Mouse (Mus musculus) cerebellum, adult 11-12 months (tissue): ENCODE measurements around the gene Rab6b.

Source experiments
- DNase-seq: peaks from one replicate; pipeline ENCODE4 v3.0.0; 2022

Gene Rab6b

DNA sequence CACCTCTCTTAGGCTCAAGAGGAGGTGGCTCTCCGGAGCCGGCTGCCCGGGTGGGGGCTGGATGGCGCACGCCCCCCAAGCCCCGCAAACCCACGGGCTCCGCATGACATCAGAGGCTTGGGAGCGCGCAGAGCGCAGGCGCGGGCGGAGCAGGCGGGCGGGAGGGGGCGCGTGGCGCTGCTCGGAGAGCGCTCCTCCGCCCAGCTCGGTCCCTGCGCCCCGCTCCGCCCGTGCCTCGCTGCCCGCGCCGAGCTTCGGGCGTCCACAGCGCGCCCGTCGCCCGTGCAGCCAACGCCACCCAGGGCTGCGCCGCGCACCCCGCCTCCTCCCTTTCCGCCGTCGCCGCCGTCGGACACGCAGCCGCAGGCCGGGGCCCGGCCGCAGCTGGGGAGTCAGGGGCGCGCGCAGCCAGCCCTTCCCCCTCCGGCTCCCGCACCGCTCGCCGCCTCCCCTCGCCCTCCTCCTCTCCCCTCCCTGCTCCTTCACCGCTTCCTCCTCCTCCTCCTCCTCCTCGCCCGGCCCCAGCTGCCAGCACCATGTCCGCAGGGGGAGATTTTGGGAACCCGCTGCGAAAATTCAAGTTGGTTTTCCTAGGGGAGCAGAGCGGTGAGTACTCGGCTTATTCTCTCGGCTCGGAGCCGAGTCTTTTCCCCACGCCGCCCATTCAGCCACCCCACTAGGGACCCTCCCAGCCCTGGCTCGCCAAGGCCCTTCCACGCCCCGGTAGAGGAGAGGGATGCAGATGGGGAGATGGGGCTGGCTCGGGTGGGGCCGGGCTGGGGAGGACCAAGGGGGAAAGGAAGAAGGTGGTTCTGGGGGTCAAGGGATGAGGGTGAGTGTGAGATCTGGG is at the start of gene Rab6b:
Rab6b (plus strand) TSS at position 167 of the 850 bp plus-strand sequence.
- peak; percentile 90 for DNase-seq

DNA sequence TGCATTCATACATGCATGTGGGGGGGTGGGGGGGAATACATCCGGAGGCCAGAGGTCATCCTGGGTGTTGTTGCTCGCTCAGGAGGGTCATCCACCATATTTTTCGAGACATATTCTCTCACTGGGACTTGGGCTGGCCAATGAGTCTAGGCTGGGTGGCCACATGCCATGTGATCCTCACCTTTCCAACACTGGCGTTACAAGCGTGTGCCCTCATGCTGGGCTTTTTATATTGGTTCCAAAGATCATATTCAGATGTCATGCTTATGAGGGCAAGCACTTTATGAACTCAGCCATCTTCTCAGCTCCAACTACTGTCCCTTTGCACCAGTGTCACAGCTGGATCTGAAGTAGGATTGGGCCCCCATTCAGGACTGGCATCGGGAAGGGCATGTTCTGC is 48.0 kb upstream of the Rab6b start:
- DNase-seq = no peak

- peak; percentile 28 for DNase-seq
Observed at GRCm38 (mm10) chr9:103066845-103067244, 44.7 kb upstream of the Rab6b start.

DNA sequence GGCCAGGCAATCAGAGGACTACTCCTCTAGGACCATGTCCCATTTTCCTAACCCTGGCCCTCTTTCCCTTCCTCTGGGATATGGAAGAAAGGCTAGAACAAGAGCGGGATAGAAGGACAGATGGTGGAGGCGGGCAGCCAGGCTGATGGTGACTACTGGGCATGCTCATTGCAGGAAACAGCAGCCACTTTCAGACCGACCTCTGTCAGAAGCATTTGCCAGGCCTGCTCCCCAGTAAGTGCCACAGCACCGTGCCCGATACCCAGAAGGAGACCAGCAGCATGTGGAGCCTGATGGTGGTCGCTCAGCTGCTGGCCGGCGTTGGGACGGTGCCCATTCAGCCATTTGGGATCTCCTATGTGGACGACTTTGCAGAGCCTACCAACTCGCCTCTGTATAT is 43.9 kb upstream of the Rab6b start:
- peak; percentile 73 for DNase-seq

- peak; percentile 80 for DNase-seq
Observed at GRCm38 (mm10) chr9:103068769-103069168, 42.8 kb upstream of the Rab6b start.

DNA sequence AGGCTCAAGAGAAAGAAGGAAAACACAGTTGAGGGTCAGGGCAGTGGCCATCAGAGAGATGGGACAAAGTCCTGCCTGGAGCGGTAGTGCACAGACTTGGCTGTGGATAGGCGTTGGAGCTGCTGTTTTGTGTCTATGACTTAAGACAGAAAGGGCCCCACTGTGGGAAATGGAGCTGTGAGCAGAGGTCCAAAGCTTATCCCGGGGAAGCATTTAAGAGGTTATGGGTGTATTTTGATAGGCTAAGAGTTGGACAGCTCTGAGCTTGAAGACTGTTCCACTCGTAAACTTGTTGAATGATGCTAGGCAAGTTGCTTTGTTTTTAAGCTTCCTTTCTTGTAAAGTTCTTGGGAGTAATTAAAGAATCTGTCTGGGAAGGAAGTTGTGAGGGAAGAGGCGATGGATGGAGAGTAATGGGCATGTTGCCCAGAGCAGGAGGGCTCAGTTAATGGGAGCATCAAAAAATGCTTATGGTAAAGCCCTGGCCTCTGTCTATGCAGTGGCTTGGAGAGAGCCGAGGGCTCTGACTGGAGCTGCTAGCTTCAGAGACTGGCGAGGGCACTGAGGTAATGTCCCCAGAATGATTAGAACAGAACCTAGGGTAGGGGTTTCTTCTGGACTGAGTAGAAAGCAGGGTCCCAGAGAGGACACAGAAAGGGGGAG is 39.9 kb upstream of the Rab6b start:
- DNase-seq = no peak

DNA sequence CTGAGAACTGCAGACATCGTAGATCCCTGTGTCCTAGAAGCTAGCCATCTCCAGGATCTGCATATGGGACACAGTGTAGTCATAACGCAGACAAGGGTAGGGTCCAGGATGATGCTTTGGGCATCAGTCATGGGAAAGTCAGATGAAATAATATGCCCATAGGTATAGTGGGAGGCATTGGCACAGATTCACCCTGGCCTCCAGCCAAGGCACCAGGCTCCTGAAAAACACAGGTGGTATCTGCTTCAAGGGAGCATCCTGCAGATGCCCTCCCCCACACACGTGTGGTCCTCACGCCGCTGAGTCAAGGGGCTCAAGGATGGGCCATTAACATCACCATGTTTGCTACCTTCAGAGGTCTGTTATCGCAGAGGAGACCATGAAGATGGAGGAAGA is 39.4 kb upstream of the Rab6b start:
- DNase-seq = peak; percentile 37

- DNase-seq = no peak
Observed at GRCm38 (mm10) chr9:103072926-103073515, 38.6 kb upstream of the Rab6b start.

DNA sequence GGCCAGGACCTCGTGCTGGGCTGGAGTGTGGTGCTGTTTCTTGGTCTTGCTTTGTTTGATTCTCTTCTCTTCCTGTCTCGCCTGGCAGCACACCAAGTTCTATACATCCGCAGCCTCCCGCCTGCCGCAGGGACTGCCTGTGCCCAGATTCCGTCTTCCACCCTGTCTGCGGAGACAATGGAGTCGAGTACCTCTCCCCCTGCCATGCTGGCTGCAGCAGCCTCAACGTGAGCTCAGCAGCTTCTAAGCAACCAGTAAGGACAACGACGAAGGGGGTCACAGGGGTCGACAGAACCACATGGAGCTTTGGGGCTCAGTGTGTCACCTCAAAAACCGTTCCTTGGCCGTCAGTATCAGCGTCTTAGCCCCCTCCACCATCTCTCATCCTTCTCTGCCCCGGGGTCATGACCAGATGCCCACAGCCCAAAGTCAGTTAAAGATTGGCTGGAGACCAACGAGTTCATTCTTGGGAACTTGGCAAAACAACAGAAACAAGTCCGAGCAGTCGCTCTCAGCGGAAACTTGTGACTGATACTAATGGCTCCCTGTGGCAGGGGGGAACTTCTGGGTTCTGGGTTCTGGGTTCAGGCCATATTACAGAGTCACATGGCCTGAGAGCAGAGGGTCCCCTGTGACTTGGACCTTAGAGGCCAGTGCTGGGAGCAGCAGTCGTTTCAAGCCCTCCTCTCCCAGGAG is 34.6 kb upstream of the Rab6b start:
- no peak for DNase-seq

DNA sequence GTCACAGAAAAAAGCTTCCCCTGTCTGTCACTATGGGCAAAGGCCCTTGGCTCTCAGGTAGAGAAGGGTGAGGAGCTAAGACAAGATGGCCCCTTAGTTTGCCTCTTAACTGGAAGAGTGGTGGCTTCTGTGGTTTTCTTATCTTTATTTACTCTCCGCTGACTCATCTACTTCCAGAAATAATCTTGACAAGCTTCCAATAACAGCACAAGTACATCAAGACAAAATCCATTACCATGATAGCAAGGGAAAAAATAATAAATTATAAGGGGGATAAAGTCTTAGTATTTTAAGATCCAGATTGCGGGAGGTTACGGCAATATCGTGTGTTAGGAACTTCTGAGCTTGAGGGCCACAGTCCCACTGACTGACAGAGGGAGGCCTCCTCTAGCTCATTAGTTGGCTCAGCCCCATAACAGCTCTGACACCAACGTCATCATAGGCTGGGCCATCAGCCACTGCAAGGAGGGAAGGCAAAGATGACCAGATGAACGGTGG is 33.3 kb upstream of the Rab6b start:
- no peak for DNase-seq

- no peak for DNase-seq
Observed at GRCm38 (mm10) chr9:103080211-103080610, 31.4 kb upstream of the Rab6b start.

DNA sequence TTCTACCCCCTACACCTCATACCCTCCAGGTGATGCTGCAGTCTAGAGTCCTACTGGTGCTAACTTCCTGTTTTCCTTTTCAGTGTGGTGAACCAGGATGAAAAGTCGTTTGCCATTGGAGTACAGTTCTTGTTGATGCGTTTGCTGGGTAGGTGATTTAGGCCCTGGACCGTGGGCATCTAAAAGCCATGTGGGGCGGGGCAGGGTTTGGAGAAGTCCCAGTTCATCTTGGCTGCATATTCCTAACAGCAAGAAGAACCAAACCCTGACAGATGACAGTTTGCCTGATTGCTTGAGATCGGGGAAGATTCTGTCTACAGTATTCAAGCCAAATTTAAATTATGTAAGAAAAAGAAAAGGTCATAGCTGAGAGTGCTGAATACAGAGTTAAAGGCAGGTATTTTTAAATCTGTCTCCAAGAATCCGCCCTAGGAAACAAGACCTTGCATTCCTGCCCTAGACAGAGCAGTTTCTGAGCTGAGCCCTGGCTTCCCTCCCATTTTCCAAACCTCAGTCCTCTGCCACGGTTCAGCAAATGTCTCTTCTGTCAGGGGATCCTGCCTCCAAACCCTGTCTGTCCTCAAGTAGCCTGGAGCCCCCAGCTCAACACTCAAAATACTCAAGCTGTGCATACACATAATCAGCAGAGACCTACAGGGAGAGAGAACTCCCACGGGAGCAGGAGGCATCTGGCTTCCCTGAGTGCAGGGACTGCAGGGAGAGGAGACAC is 29.2 kb upstream of the Rab6b start:
- DNase-seq = no peak

GRCm38 (mm10) chr9:103083405-103083804 is 28.2 kb upstream of the Rab6b start:
- DNase-seq = no peak

- DNase-seq = no peak
Observed at GRCm38 (mm10) chr9:103086736-103087135, 24.9 kb upstream of the Rab6b start.

DNA sequence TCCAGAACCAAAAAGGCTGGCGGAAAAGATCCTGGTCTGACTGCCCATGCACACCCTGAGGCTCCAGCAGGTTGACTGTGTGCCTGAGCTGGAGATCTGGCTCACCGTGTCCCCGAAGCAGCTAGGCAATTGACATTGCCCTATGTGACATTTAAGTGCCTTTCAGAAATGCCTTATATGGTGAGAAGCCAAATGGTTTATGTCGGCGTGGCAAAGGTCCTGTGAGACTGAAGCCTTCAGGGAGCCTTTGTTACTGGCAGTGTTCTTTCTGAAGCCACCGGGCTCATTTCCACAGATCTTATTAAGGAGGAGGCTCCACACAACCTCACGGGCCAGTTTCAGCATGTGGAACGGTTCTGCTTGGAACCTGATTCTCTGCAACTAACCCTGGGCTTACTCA is 24.3 kb upstream of the Rab6b start:
- no peak for DNase-seq

GRCm38 (mm10) chr9:103088661-103089060 is 22.9 kb upstream of the Rab6b start:
- DNase-seq = no peak

GRCm38 (mm10) chr9:103090116-103090875 is 21.3 kb upstream of the Rab6b start:
- DNase-seq = peak; percentile 85

DNA sequence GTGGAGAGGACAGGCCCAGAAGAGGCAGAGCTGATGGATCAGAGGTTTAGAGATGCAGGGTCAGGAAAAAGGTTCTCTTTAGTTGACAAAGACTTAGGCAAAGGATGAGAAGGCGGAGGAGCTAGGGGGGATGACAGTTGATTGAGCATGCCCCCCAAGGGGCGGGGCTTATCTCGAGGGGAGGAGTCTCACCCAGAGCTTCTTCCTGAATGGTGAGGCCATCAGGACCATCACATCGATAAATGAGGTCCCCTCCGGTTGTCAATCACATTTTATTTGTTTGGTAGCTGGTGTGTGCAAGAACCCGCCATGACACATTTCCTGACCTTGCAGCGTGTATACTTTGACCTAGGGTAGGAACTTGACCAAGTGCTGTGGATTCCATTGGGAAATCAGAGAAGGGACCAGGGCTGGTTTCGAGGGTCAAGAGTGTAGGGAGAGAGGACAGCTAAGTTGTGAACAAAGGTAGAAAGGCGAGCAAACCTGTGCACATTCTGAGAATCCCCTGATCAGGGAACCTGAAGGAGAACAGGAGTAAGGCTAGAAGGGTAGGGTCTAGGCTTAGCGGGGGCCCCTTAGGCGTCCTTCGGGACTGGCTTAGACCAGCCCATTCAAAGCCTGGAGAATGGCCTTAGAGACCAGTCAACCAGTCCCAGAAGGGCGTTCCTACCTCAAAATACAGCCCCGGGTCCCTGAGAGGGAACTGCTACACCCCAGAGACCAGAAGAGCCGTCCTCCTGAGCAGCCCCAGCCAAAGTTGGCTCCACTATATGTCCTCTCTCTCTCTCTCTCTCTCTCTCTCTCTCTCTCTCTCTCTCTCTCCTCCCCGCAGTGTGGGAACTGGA is 20.3 kb upstream of the Rab6b start:
- DNase-seq = peak; percentile 54

- DNase-seq = peak; percentile 84
Observed at GRCm38 (mm10) chr9:103092248-103092647, 19.3 kb upstream of the Rab6b start.

- no peak for DNase-seq
Observed at GRCm38 (mm10) chr9:103093681-103094080, 17.9 kb upstream of the Rab6b start.
